Mouse (Mus musculus) bone marrow macrophage, adult 2 months (primary cell): ENCODE measurements around the gene Gm42517.

Source experiments
- CTCF ChIP-seq: IDR thresholded peaks from 2 replicates; pipeline ENCODE4 v1.5.1; 2012; ENCODE audit warnings: low read depth, mild to moderate bottlenecking, low read length, moderate library complexity
- POLR2A ChIP-seq: IDR thresholded peaks from 2 replicates; pipeline ENCODE4 v1.6.1; 2012; ENCODE audit warnings: mild to moderate bottlenecking, low read depth, low read length, borderline replicate concordance

DNA sequence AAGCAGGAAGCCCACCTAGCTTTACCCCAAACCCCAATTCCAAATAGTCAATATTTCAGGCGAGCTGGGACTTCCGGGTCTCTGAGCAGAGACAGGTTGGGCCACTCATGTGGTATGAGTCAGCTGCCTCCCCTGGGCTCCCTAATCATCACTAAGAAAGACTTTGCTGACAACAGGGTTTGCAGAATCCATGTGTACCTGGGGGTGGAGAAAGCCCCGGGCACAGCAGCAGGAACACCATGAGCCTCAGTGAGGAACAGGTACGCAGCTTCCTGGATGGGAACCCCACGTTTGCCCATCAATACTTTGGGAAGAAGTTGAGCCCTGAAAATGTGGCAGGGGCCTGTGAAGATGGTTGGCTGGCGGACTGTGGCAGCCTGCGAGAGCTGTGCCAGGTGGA lies 20.5 kb upstream of the Gm42517 start, which contains the start of gene Pde6b:
- TF ChIP-seq CTCF (no peak), POLR2A (no peak)
